Comparison of ENCODE assay signal across 15 mouse cellular contexts in the genomic region with DNA sequence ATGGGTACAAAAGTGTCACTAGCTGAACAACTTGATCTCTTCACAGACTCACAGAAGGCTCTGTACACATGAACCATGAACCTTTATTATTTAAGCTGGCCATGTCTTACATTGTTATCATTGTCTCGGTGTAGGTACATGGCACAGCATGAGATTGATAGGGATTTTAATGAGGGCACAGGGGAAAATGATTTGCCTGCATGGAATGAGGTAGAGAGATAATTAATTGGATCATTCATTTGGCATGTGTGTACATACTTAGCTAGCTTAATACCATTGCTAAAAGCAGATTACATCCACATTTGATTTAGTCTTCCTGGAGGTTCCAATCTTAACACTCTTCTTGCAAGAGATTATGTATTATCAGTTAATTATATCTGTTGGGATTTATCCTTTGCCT.
"Had no signal": no experiment of that assay in that cellular context is flagged by ENCODE, and none has a peak within 500 bp of the region (broad histone marks: within the 10 kb centered on the region; RNA-seq: fewer than 3 reads in every experiment).

No protein-coding gene starts in this region.

- H3K4me2 ChIP-seq: liver, embryonic 11.5 days; lung, embryonic 14.5 days; neural tube, embryonic 15.5 days had no signal

- H3K27ac ChIP-seq: kidney, postnatal 0 days; layer of hippocampus, adult 2 months; limb, embryonic 10.5 days; neural tube, embryonic 15.5 days had no signal

- DNase-seq: kidney, postnatal 4 days; lung, embryonic 14.5 days; lung, postnatal 10 days; lung, postnatal 4 days; right cerebral cortex, postnatal 4 days; spleen, adult 18-20 months; thymus, adult 18-20 months; thymus, postnatal 14 days had no signal

- ATAC-seq: intestine, postnatal 0 days had no signal

- H3K36me3 ChIP-seq: limb, embryonic 10.5 days; neural tube, embryonic 15.5 days had no signal

- H3K4me1 ChIP-seq: limb, embryonic 10.5 days; neural tube, embryonic 15.5 days had no signal

- H3K4me3 ChIP-seq: layer of hippocampus, adult 2 months; limb, embryonic 10.5 days; myocyte; neural tube, embryonic 15.5 days had no signal

- H3K27me3 ChIP-seq: neural tube, embryonic 15.5 days had no signal

- H3K9ac ChIP-seq: lung, embryonic 14.5 days; neural tube, embryonic 15.5 days had no signal

- H3K9me3 ChIP-seq: limb, embryonic 10.5 days; neural tube, embryonic 15.5 days had no signal
